Mouse (Mus musculus) forebrain, embryonic 15.5 days (tissue): ENCODE data around the gene Dnah8. TPM values are rescaled to one million over a fixed set of nuclear protein-coding genes. Genes with fewer than 3 reads are reported as not detected.

Experiments used
- ATAC-seq: fragments of 200-750 bp; cut with Nextera tagmentation; replicated peaks from 2 replicates; pipeline ENCODE4 v1.8.0; 2017; ENCODE audit warnings: mild to moderate bottlenecking, moderate TSS enrichment, moderate library complexity
- H3K27ac ChIP-seq: fragments of 300-500 bp; sonication (generic); replicated peaks from 2 replicates; pipeline ENCODE4 v1.5.1; 2015; ENCODE audit warnings: mild to moderate bottlenecking, inconsistent platforms
- H3K27me3 ChIP-seq: fragments of 300-500 bp; sonication (generic); 2 replicates; pipeline ENCODE4 v1.6.1; 2015; ENCODE audit warnings: inconsistent platforms
- H3K36me3 ChIP-seq: fragments of 300-500 bp; sonication (generic); 2 replicates; pipeline ENCODE4 v1.6.1; 2015; ENCODE audit warnings: mild to moderate bottlenecking, inconsistent platforms
- H3K4me1 ChIP-seq: fragments of 300-500 bp; sonication (generic); 2 replicates; pipeline ENCODE4 v1.6.1; 2015; ENCODE audit warnings: inconsistent platforms
- H3K4me2 ChIP-seq: fragments of 300-500 bp; sonication (generic); replicated peaks from 2 replicates; pipeline ENCODE4 v1.6.1; 2015; ENCODE audit warnings: mild to moderate bottlenecking, inconsistent platforms
- H3K4me3 ChIP-seq: fragments of 300-500 bp; sonication (generic); 2 replicates; pipeline ENCODE4 v1.5.1; 2015; ENCODE audit warnings: mild to moderate bottlenecking, inconsistent platforms
- H3K9ac ChIP-seq: fragments of 300-500 bp; sonication (generic); replicated peaks from 2 replicates; pipeline ENCODE4 v1.6.1; 2015; ENCODE audit warnings: mild to moderate bottlenecking, inconsistent platforms
- H3K9me3 ChIP-seq: fragments of 300-500 bp; sonication (generic); 2 replicates; pipeline ENCODE4 v1.6.1; 2016; ENCODE audit warnings: inconsistent platforms
- WGBS: fragments of 180-500 bp; shearing (Covaris S2); methylation state at CpG from one replicate; pipeline ENCODE4 v1.1.7; 2015; ENCODE audit warnings: mixed read lengths; 5-methylcytosine and 5-hydroxymethylcytosine counted together
- polyA plus RNA-seq: library from polyadenylated mRNA; unstranded; fragments of >200 nt; fragmentation: Nextera tagmentation; extraction: Ambion mirVana; gene quantifications from 2 replicates; pipeline ENCODE4 v1.2.1, GENCODE M21; 2015

Gene Dnah8
- polyA plus RNA-seq, 1 experiment from 2014 or later = 0.83 TPM

- Histone ChIP-seq H3K27me3 (no peaks in the 10 kb centered on the region), H3K9me3 (no peaks in the 10 kb centered on the region), H3K36me3 (no peaks in the 10 kb centered on the region), H3K9ac (no peak overlapping the region), H3K4me1 (peaks cover 9% of the 10 kb centered on the region), H3K4me3 (no peak overlapping the region), H3K27ac (no peak overlapping the region), H3K4me2 (no peak overlapping the region)
- no peak for ATAC-seq
- WGBS = 56% methylated on average over 9 of the region's 9 CpGs
These were observed 220.2 kb downstream of the Dnah8 start for GRCm38 (mm10) chr17:30844321-30844791.

- Histone ChIP-seq H3K4me3 (no peak overlapping the region), H3K9ac (no peak overlapping the region), H3K4me1 (no peaks in the 10 kb centered on the region), H3K9me3 (no peaks in the 10 kb centered on the region), H3K4me2 (no peak overlapping the region), H3K36me3 (no peaks in the 10 kb centered on the region), H3K27me3 (no peaks in the 10 kb centered on the region), H3K27ac (no peak overlapping the region)
- 84% methylated on average over 7 of the region's 7 CpGs for WGBS
- ATAC-seq = no peak
These were observed 223.3 kb downstream of the Dnah8 start for GRCm38 (mm10) chr17:30847498-30847897.

DNA sequence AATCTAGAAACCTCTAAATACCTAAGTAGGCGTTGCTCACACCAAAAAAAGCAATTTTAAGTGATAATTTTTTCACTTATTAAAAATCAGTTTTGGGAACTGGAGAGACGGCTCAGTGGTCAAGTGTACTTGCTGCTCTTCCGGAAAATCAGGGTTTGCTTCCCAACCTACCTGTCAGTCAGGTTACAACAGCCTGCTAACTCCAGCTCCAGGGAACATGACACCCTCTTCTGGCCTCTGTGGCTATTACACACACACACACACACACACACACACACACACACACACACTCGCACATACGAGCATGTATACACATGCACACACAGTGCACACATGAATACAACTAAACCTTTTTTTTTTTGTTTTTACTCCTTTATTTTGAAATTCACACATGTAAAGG is 223.9 kb downstream of the Dnah8 start:
- no peak for ATAC-seq
- no peak overlapping the region for H3K27ac ChIP-seq
- WGBS = 95% methylated on average over 5 of the region's 5 CpGs

GRCm38 (mm10) chr17:30848804-30849203 is 224.7 kb downstream of the Dnah8 start:
- no peak for ATAC-seq
- WGBS = 81% methylated on average over 6 of the region's 6 CpGs

More for the DNA sequence above, 223.9 kb downstream of the Dnah8 start:
- no peaks in the 10 kb centered on the region for H3K36me3 ChIP-seq
- no peak overlapping the region for H3K4me3 ChIP-seq
- no peak overlapping the region for H3K4me2 ChIP-seq
- no peaks in the 10 kb centered on the region for H3K4me1 ChIP-seq
- H3K9me3 ChIP-seq = no peaks in the 10 kb centered on the region
- no peak overlapping the region for H3K9ac ChIP-seq
- no peaks in the 10 kb centered on the region for H3K27me3 ChIP-seq

DNA sequence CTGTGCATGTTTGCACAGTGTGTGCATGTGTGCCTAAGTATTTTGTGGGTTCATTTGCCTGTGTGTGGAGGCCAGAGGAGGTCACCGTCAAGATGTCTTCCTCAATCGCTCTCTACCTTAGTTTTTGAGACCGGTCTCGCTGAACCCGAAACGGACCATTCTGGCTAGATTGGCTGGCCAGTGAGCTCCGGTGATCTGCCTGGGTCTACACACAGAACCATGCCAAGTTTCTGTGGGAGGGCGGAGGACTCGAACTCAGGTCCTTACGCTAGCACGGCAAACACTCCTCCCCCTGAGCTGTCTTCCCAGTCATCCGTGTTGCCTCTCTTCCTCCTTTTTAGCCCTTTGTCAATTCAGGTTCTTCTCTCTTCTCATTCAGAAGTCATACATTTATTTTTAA is 225.7 kb downstream of the Dnah8 start:
- no peak overlapping the region for H3K9ac ChIP-seq
- H3K27ac ChIP-seq = no peak overlapping the region
- 95% methylated on average over 12 of the region's 12 CpGs for WGBS
- ATAC-seq = no peak
- no peak overlapping the region for H3K4me2 ChIP-seq
- no peaks in the 10 kb centered on the region for H3K4me1 ChIP-seq
- no peaks in the 10 kb centered on the region for H3K36me3 ChIP-seq
- no peaks in the 10 kb centered on the region for H3K27me3 ChIP-seq
- H3K9me3 ChIP-seq = no peaks in the 10 kb centered on the region
- no peak overlapping the region for H3K4me3 ChIP-seq

More at GRCm38 (mm10) chr17:30848804-30849203, 224.7 kb downstream of the Dnah8 start:
- Histone ChIP-seq H3K27ac (no peak overlapping the region), H3K27me3 (no peaks in the 10 kb centered on the region), H3K4me1 (no peaks in the 10 kb centered on the region), H3K36me3 (no peaks in the 10 kb centered on the region), H3K4me3 (no peak overlapping the region), H3K4me2 (no peak overlapping the region), H3K9ac (no peak overlapping the region), H3K9me3 (no peaks in the 10 kb centered on the region)

DNA sequence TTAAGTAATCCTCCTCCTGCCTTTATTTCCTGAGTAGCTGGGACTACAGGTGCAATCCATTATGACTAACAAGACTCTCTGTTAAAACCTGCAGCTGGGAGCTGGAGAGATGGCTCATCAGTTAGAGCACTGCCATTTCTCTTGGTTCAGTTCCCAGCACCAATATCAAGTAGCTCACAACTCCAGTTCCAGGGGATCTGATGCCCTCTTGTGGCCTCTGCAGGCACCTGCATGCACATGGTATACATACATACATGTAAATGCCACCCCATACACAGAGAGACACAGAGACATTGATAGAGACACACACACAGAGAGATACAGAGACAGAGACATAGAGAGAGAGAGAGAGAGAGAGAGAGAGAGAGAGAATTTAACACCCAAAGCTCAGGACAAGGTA is 228.2 kb downstream of the Dnah8 start:
- no peak overlapping the region for H3K27ac ChIP-seq
- no peaks in the 10 kb centered on the region for H3K9me3 ChIP-seq
- H3K4me1 ChIP-seq = no peaks in the 10 kb centered on the region
- no peak overlapping the region for H3K4me3 ChIP-seq
- H3K9ac ChIP-seq = no peak overlapping the region
- H3K36me3 ChIP-seq = no peaks in the 10 kb centered on the region
- ATAC-seq = no peak
- no peak overlapping the region for H3K4me2 ChIP-seq
- H3K27me3 ChIP-seq = no peaks in the 10 kb centered on the region

DNA sequence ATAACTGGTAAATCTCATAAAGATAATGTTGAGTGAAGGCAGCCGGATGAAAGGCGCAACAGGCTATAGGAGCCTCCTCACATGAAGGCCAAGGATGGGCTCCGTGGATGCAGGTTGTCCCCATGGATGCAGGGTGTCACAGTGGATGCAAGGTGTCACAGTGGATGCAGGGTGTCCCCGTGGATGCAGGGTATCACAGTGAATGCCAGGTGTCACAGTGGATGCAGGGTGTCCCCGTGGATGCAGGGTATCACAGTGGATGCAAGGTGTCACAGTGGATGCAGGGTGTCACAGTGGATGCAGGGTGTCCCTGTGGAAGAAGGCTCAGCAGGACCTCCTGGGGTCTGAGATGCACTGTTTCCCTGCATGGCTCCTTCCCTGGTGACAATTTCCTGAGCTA is 233.2 kb downstream of the Dnah8 start:
- Histone ChIP-seq H3K27ac (no peak overlapping the region), H3K4me3 (no peak overlapping the region), H3K9me3 (no peaks in the 10 kb centered on the region), H3K4me1 (peaks cover 22% of the 10 kb centered on the region), H3K36me3 (no peaks in the 10 kb centered on the region), H3K9ac (no peak overlapping the region), H3K27me3 (no peaks in the 10 kb centered on the region), H3K4me2 (no peak overlapping the region)
- 94% methylated on average over 5 of the region's 5 CpGs for WGBS
- no peak for ATAC-seq

DNA sequence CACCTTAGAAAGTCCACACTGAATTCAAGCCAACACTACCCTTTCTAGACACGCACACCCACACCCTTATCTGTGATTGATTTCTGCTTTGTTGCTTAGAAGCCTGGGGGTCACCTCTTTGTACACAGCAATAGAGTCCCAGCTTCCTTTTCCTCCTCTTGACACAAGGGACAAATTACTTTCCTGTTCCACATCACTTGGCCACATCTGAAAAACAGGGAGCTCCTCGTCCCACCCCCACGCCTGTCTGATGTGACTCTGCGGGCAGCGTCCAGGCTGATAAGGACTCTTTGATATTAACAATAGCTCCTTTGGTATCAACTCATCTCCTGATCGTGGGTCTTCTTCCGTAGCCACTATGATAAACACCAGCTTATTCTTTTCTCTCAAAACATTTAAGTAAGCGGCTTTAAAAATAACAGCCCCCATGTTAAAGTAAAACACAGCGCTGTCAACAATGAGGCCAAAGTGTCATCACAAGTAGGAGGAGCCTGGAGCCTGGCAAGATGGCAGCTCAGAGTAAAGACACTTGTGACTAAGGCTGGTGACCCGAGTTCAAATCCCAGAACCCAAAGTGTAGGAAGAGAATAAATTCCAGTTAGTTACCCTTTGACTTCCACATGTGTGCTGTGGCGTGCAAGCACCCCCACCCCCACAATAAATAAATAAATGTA is 234.6 kb downstream of the Dnah8 start:
- Histone ChIP-seq H3K4me2 (no peak overlapping the region), H3K27me3 (no peaks in the 10 kb centered on the region), H3K27ac (no peak overlapping the region), H3K36me3 (no peaks in the 10 kb centered on the region), H3K9ac (no peak overlapping the region), H3K9me3 (no peaks in the 10 kb centered on the region), H3K4me1 (peaks cover 22% of the 10 kb centered on the region), H3K4me3 (no peak overlapping the region)
- ATAC-seq = no peak
- WGBS = 78% methylated on average over 11 of the region's 11 CpGs

- H3K9ac ChIP-seq = no peak overlapping the region
- ATAC-seq = peak; percentile 78
- peak overlapping the region; percentile 47 for H3K27ac ChIP-seq
- no peaks in the 10 kb centered on the region for H3K9me3 ChIP-seq
- no peak overlapping the region for H3K4me2 ChIP-seq
- H3K4me3 ChIP-seq = no peak overlapping the region
- H3K36me3 ChIP-seq = no peaks in the 10 kb centered on the region
- no peaks in the 10 kb centered on the region for H3K27me3 ChIP-seq
- peaks cover 22% of the 10 kb centered on the region for H3K4me1 ChIP-seq
- 10% methylated on average over 10 of the region's 10 CpGs for WGBS
These were observed 235.9 kb downstream of the Dnah8 start for GRCm38 (mm10) chr17:30859989-30860585.

- Histone ChIP-seq H3K27me3 (no peaks in the 10 kb centered on the region), H3K9ac (no peak overlapping the region), H3K9me3 (no peaks in the 10 kb centered on the region), H3K4me1 (peaks cover 22% of the 10 kb centered on the region), H3K36me3 (no peaks in the 10 kb centered on the region), H3K4me2 (no peak overlapping the region), H3K27ac (peak overlapping the region; percentile 47; the same call in 1 of the 2 replicates), H3K4me3 (no peak overlapping the region)
- no peak for ATAC-seq
- 28% methylated on average over 7 of the region's 7 CpGs for WGBS
These were observed 236.5 kb downstream of the Dnah8 start for GRCm38 (mm10) chr17:30860606-30861005.

DNA sequence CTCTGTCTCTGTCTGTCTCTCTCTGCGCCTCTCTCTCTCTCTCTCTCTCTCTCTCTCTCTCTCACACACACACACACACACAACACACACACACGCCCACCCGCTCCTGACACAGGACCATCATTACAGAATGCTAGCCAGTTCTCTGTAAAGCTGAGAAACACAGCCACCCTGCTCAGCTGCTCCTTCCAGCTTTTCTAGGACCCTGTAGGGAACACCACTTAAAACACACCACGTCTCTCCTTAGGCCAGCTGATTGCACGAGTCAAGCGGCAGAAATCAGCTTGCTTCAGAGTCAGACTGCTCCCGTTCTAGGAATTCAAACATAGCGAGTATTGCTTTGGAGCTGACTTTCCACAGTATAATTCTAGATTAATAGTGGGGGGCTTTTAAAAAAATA is 242.1 kb downstream of the Dnah8 start:
- Histone ChIP-seq H3K9me3 (no peaks in the 10 kb centered on the region), H3K27ac (no peak overlapping the region), H3K4me3 (no peak overlapping the region), H3K4me1 (0 out of 2 replicates have a peak, but pooled peaks cover 5% of the 10 kb centered on the region), H3K36me3 (no peaks in the 10 kb centered on the region), H3K27me3 (no peaks in the 10 kb centered on the region), H3K9ac (no peak overlapping the region), H3K4me2 (no peak overlapping the region)
- WGBS = 62% methylated on average over 8 of the region's 8 CpGs
- no peak for ATAC-seq

- 64% methylated on average over 9 of the region's 9 CpGs for WGBS
- H3K9me3 ChIP-seq = no peaks in the 10 kb centered on the region
These were observed 242.8 kb downstream of the Dnah8 start for GRCm38 (mm10) chr17:30866966-30867365.

More at GRCm38 (mm10) chr17:30866966-30867365, 242.8 kb downstream of the Dnah8 start:
- Histone ChIP-seq H3K27me3 (no peaks in the 10 kb centered on the region), H3K4me3 (no peak overlapping the region), H3K9ac (no peak overlapping the region), H3K36me3 (no peaks in the 10 kb centered on the region), H3K4me1 (0 out of 2 replicates have a peak, but pooled peaks cover under 1% of the 10 kb centered on the region), H3K27ac (0 out of 2 replicates have a peak overlapping the region, but pooled peaks have one; percentile 6), H3K4me2 (no peak overlapping the region)
- ATAC-seq = no peak
